Mouse (Mus musculus) ES-Bruce4 (cell line): ENCODE measurements at regions not wholly inside any gene's neighbourhood (a gene's known extent, or its start where the extent isn't known, plus 50 kb on each side); places are given as distances from the start of the nearest gene placed in this dataset.

ENCODE experiments used
- H3K27ac ChIP-seq: 2 replicates; pipeline ENCODE4 v1.5.1; 2012; ENCODE audit warnings: low read length, inconsistent platforms; ENCODE audit not compliant: insufficient read depth
- H3K27me3 ChIP-seq: 2 replicates; pipeline ENCODE4 v1.6.1; 2012; ENCODE audit warnings: mild to moderate bottlenecking, low read length, inconsistent platforms; ENCODE audit not compliant: control insufficient read depth, poor library complexity, insufficient read depth, severe bottlenecking
- H3K36me3 ChIP-seq: 2 replicates; pipeline ENCODE4 v1.6.1; 2012; ENCODE audit warnings: inconsistent platforms, mild to moderate bottlenecking, low read length, moderate library complexity; ENCODE audit not compliant: control insufficient read depth, poor library complexity, insufficient read depth, severe bottlenecking
- H3K4me1 ChIP-seq: one replicate; pipeline ENCODE4 v1.8.1; 2011; ENCODE audit warnings: low read length; ENCODE audit not compliant: control insufficient read depth, insufficient read depth
- H3K4me3 ChIP-seq: 2 replicates; pipeline ENCODE4 v1.5.1; 2011; ENCODE audit warnings: low read depth, mild to moderate bottlenecking, low read length
- H3K9ac ChIP-seq: 2 replicates; pipeline ENCODE4 v1.6.1; 2012; ENCODE audit warnings: low read depth, mild to moderate bottlenecking, inconsistent platforms; ENCODE audit not compliant: poor library complexity, severe bottlenecking
- H3K9me3 ChIP-seq: replicated peaks from 2 replicates; pipeline ENCODE4 v1.6.1; 2012; ENCODE audit warnings: mild to moderate bottlenecking, low read length, inconsistent platforms; ENCODE audit not compliant: control insufficient read depth, poor library complexity, insufficient read depth, severe bottlenecking
- CTCF ChIP-seq: IDR thresholded peaks from one replicate; pipeline ENCODE4 v1.8.1; 2011; ENCODE audit warnings: low read depth, low read length
- POLR2A ChIP-seq: IDR thresholded peaks from one replicate; pipeline ENCODE4 v1.8.1; 2011; ENCODE audit warnings: low read length; ENCODE audit not compliant: insufficient read depth

DNA sequence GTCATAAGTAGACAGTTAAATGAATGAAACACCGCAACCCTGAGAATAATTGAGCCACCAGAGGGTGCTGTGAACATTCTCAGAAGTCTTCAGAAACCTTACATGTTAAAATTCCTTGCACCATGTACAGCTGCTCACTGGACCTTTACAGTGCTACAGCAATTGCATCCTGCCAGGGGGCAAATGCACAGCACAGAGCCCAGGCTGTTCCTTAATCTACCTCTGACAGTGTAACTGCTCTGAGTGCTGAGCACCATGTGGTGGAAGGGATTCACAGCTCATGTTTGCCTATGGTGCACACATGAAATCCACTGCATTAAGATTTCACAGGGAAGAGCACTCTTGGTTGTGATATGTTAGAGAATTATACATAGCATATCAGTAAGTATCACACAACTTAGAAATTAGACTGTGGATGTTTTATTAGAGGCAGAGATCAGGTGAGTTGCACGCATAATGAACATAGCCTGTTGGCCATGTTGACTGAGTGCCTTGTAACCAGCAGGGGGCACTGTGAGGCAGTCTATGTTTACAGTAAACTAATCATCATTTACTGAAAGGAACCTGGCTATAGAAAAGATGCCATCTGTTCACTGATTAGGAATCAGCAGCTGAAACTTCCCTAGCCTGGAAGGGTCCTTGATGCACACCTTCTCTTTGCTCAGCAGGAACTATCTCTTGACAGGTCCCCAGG, 167.4 kb downstream of the Olfr164 start:
- H3K4me3 ChIP-seq: no peak overlapping the region
- no peaks in the 10 kb centered on the region for H3K9me3 ChIP-seq
- no peaks in the 10 kb centered on the region for H3K4me1 ChIP-seq
- no peaks in the 10 kb centered on the region for H3K27me3 ChIP-seq
- no peak overlapping the region for H3K27ac ChIP-seq
- H3K36me3 ChIP-seq: no peaks in the 10 kb centered on the region
- TF ChIP-seq CTCF (peak; percentile 26), POLR2A (no peak)
- no peak overlapping the region for H3K9ac ChIP-seq
